Mouse (Mus musculus) liver, embryonic 11.5 days (tissue): ENCODE results near the gene Lrmda. TPM values are rescaled to one million over a fixed set of nuclear protein-coding genes. Genes with fewer than 3 reads are reported as not detected.

Experiments
- ATAC-seq: fragments of 200-750 bp; cut with Nextera tagmentation; replicated peaks from 2 replicates; pipeline ENCODE4 v1.8.0; 2017; ENCODE audit warnings: moderate number of reproducible peaks, mild to moderate bottlenecking, moderate TSS enrichment, moderate library complexity; ENCODE audit not compliant: low FRiP score
- DNase-seq: peaks from one replicate; pipeline ENCODE4 v3.0.0-alpha.2; 2017; ENCODE audit warnings: low spot score
- H3K27ac ChIP-seq: fragments of 300-500 bp; sonication (generic); 2 replicates; pipeline ENCODE4 v1.5.1; 2014; ENCODE audit warnings: mild to moderate bottlenecking, low read depth, low read length, control low read depth
- H3K27me3 ChIP-seq: fragments of 300-500 bp; sonication (generic); replicated peaks from 2 replicates; pipeline ENCODE4 v1.6.1; 2014; ENCODE audit warnings: low read length, mixed read lengths; ENCODE audit not compliant: control insufficient read depth, insufficient read depth
- H3K36me3 ChIP-seq: fragments of 300-500 bp; sonication (generic); 2 replicates; pipeline ENCODE4 v1.6.1; 2014; ENCODE audit warnings: mild to moderate bottlenecking, low read length, moderate library complexity, mixed read lengths; ENCODE audit not compliant: control insufficient read depth, insufficient read depth
- H3K4me1 ChIP-seq: fragments of 300-500 bp; sonication (generic); replicated peaks from 2 replicates; pipeline ENCODE4 v1.6.1; 2014; ENCODE audit warnings: low read length, mixed read lengths; ENCODE audit not compliant: control insufficient read depth, insufficient read depth
- H3K4me2 ChIP-seq: fragments of 300-500 bp; sonication (generic); 2 replicates; pipeline ENCODE4 v1.6.1; 2014; ENCODE audit warnings: mild to moderate bottlenecking, control low read depth, moderate library complexity
- H3K4me3 ChIP-seq: fragments of 300-500 bp; sonication (generic); 2 replicates; pipeline ENCODE4 v1.5.1; 2014; ENCODE audit warnings: low read depth, low read length, control low read depth
- H3K9ac ChIP-seq: fragments of 300-500 bp; sonication (generic); 2 replicates; pipeline ENCODE4 v1.6.1; 2014; ENCODE audit warnings: low read depth, low read length, control low read depth
- H3K9me3 ChIP-seq: fragments of 300-500 bp; sonication (generic); 2 replicates; pipeline ENCODE4 v1.6.1; 2016; ENCODE audit warnings: low read length, inconsistent platforms, mixed read lengths; ENCODE audit not compliant: control insufficient read depth
- WGBS: fragments of 180-500 bp; shearing (Covaris S2); extraction: QIAGEN DNeasy Blood & Tissue Kit; methylation state at CpG from one replicate; pipeline ENCODE4 v1.1.7; 2014; 5-methylcytosine and 5-hydroxymethylcytosine counted together
- polyA plus RNA-seq: library from polyadenylated mRNA; unstranded; fragments of >200 nt; fragmentation: Nextera tagmentation; extraction: Ambion mirVana; gene quantifications from 2 replicates; pipeline ENCODE4 v1.2.1, GENCODE M21; 2014

Lrmda gene
- polyA plus RNA-seq, 1 experiment from 2014 or later, result 0.53 TPM

- no peaks in the 10 kb centered on the region for H3K27me3 ChIP-seq
- H3K9me3 ChIP-seq, result no peaks in the 10 kb centered on the region
- H3K27ac ChIP-seq, result no peak overlapping the region
- no peak overlapping the region for H3K9ac ChIP-seq
- ATAC-seq, result no peak
- no peak for DNase-seq
- H3K36me3 ChIP-seq, result no peaks in the 10 kb centered on the region
- no peak overlapping the region for H3K4me3 ChIP-seq
- H3K4me2 ChIP-seq, result no peak overlapping the region
- WGBS, result 27% methylated on average over 5 of the region's 5 CpGs
- H3K4me1 ChIP-seq, result peaks cover 14% of the 10 kb centered on the region
Measured at GRCm38 (mm10) chr14:22649411-22649911, 629.9 kb downstream of the Lrmda start.

GRCm38 (mm10) chr14:22649985-22650984 lies 630.8 kb downstream of the Lrmda start:
- H3K27me3 ChIP-seq, result no peaks in the 10 kb centered on the region
- H3K36me3 ChIP-seq, result no peaks in the 10 kb centered on the region
- no peak overlapping the region for H3K4me3 ChIP-seq
- no peak overlapping the region for H3K9ac ChIP-seq
- H3K27ac ChIP-seq, result no peak overlapping the region
- no peak overlapping the region for H3K4me2 ChIP-seq
- H3K9me3 ChIP-seq, result no peaks in the 10 kb centered on the region
- peaks cover 14% of the 10 kb centered on the region for H3K4me1 ChIP-seq
- 60% methylated on average over 17 of the region's 17 CpGs for WGBS
- DNase-seq (no peak), ATAC-seq (no peak)

- Histone ChIP-seq H3K4me3 (no peak overlapping the region), H3K27ac (no peak overlapping the region), H3K36me3 (no peaks in the 10 kb centered on the region), H3K9ac (no peak overlapping the region), H3K27me3 (no peaks in the 10 kb centered on the region), H3K4me1 (peaks cover 14% of the 10 kb centered on the region), H3K4me2 (no peak overlapping the region), H3K9me3 (no peaks in the 10 kb centered on the region)
- DNase-seq (no peak), ATAC-seq (no peak)
- 48% methylated on average over 14 of the region's 14 CpGs for WGBS
Measured at GRCm38 (mm10) chr14:22651131-22651952, 631.8 kb downstream of the Lrmda start.

GRCm38 (mm10) chr14:22662496-22662895 lies 643.0 kb downstream of the Lrmda start:
- Histone ChIP-seq H3K9ac (no peak overlapping the region), H3K9me3 (no peaks in the 10 kb centered on the region), H3K4me3 (no peak overlapping the region), H3K36me3 (no peaks in the 10 kb centered on the region), H3K27me3 (no peaks in the 10 kb centered on the region), H3K4me1 (no peaks in the 10 kb centered on the region), H3K4me2 (no peak overlapping the region), H3K27ac (no peak overlapping the region)
- DNase-seq, result no peak
- 75% methylated on average over 3 of the region's 3 CpGs for WGBS
- ATAC-seq, result no peak

- no peaks in the 10 kb centered on the region for H3K36me3 ChIP-seq
- WGBS, result 66% methylated on average over 3 of the region's 3 CpGs
- H3K4me3 ChIP-seq, result no peak overlapping the region
- H3K4me2 ChIP-seq, result no peak overlapping the region
- DNase-seq (no peak), ATAC-seq (no peak)
- H3K4me1 ChIP-seq, result no peaks in the 10 kb centered on the region; the same call in 1 of the 2 replicates
- H3K9ac ChIP-seq, result no peak overlapping the region
- H3K9me3 ChIP-seq, result no peaks in the 10 kb centered on the region
- no peak overlapping the region for H3K27ac ChIP-seq
- no peaks in the 10 kb centered on the region for H3K27me3 ChIP-seq
Measured at GRCm38 (mm10) chr14:22666437-22666836, 646.9 kb downstream of the Lrmda start.

- no peaks in the 10 kb centered on the region for H3K27me3 ChIP-seq
- DNase-seq (no peak), ATAC-seq (no peak)
- no peak overlapping the region for H3K4me2 ChIP-seq
- 46% methylated on average over 8 of the region's 8 CpGs for WGBS
- no peak overlapping the region for H3K27ac ChIP-seq
- H3K4me1 ChIP-seq, result no peaks in the 10 kb centered on the region; the same call in 1 of the 2 replicates
- no peaks in the 10 kb centered on the region for H3K9me3 ChIP-seq
- no peak overlapping the region for H3K4me3 ChIP-seq
- H3K36me3 ChIP-seq, result no peaks in the 10 kb centered on the region
- H3K9ac ChIP-seq, result no peak overlapping the region
Measured at GRCm38 (mm10) chr14:22668302-22668701, 648.8 kb downstream of the Lrmda start.

GRCm38 (mm10) chr14:22668711-22669110 lies 649.2 kb downstream of the Lrmda start:
- H3K9me3 ChIP-seq, result no peaks in the 10 kb centered on the region
- no peaks in the 10 kb centered on the region for H3K36me3 ChIP-seq
- H3K27ac ChIP-seq, result no peak overlapping the region
- no peaks in the 10 kb centered on the region for H3K27me3 ChIP-seq
- no peak overlapping the region for H3K4me2 ChIP-seq
- 44% methylated on average over 6 of the region's 6 CpGs for WGBS
- no peaks in the 10 kb centered on the region; the same call in 1 of the 2 replicates for H3K4me1 ChIP-seq
- no peak for DNase-seq
- H3K4me3 ChIP-seq, result no peak overlapping the region
- H3K9ac ChIP-seq, result no peak overlapping the region
- no peak for ATAC-seq

GRCm38 (mm10) chr14:22673581-22673980 lies 654.1 kb downstream of the Lrmda start:
- Histone ChIP-seq H3K4me1 (no peaks in the 10 kb centered on the region; the same call in 1 of the 2 replicates), H3K27me3 (no peaks in the 10 kb centered on the region), H3K27ac (no peak overlapping the region), H3K4me3 (no peak overlapping the region), H3K9me3 (no peaks in the 10 kb centered on the region), H3K9ac (no peak overlapping the region), H3K36me3 (no peaks in the 10 kb centered on the region), H3K4me2 (no peak overlapping the region)
- WGBS, result 45% methylated on average over 5 of the region's 5 CpGs
- no peak for DNase-seq
- ATAC-seq, result no peak
